Mouse (Mus musculus): Measurements from ENCODE around the gene Sinhcaf. TPM values are rescaled to one million over a fixed set of nuclear protein-coding genes. Genes with fewer than 3 reads are reported as not detected.
"Not testable (repeated sequence)": the region's sequence is repeated elsewhere in the genome, so short reads cannot be mapped to it uniquely, and the experiment has no call there.

Gene Sinhcaf
- polyA plus RNA-seq (2015; fragmentation: Nextera tagmentation; extraction: Ambion mirVana): 58.6 and 63.9 TPM in 2 replicates

DNA sequence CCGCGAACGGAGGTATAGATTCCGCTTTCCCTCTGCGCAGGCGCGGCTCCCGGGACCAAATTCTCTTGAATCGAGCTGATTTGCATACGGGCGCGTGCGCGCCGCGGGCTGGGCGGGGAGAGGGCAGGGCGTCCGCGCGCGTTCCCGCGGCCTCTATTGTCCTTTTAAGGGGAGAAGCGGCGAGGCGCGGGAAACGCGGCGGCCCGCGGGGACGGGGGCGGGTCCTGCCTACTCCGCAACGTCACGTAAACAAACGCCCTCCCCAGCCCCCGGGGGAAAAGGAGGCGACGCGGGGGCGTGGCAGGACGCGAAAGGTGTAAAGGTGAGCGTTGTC is at the start of gene Sinhcaf:
Sinhcaf (minus strand) TSS at position 59 of the 334 bp plus-strand sequence.
- peak within 1 kb of the TSS; percentile 83 for H3K27ac ChIP-seq
- WGBS: 0% methylated on average over 47 of the region's 47 CpGs

GRCm38 (mm10) chr6:148994327-148994999 is 48.2 kb upstream of the Sinhcaf start:
- H3K27me3 ChIP-seq: no peaks in the 10 kb centered on the region
- H3K9ac ChIP-seq: no peak overlapping the region
- ATAC-seq (ENCODE audit: insufficient number of reproducible peaks, low FRiP score, low TSS enrichment, low read depth): no peak
- H3K27ac ChIP-seq: no peak overlapping the region
- WGBS: 78% methylated on average over 5 of the region's 5 CpGs
- no peak overlapping the region for H3K4me3 ChIP-seq
- H3K4me1 ChIP-seq: no peaks in the 10 kb centered on the region
- H3K36me3 ChIP-seq: peaks cover 16% of the 10 kb centered on the region; the same call in 1 of the 2 replicates
- H3K4me2 ChIP-seq: no peak overlapping the region
- H3K9me3 ChIP-seq: no peaks in the 10 kb centered on the region

More for the DNA sequence above, at the start of gene Sinhcaf:
- Histone ChIP-seq H3K9me3 (no peaks in the 10 kb centered on the region), H3K4me2 (peak within 1 kb of the TSS; percentile 89), H3K4me1 (peaks cover 9% of the 10 kb centered on the region; the same call in 1 of the 2 replicates), H3K27me3 (no peaks in the 10 kb centered on the region), H3K9ac (peak within 1 kb of the TSS; percentile 71), H3K4me3 (peak within 1 kb of the TSS; percentile 79), H3K36me3 (no peaks in the 10 kb centered on the region)
- ATAC-seq (ENCODE audit: insufficient number of reproducible peaks, low FRiP score, low TSS enrichment, low read depth): peak; percentile 83

DNA sequence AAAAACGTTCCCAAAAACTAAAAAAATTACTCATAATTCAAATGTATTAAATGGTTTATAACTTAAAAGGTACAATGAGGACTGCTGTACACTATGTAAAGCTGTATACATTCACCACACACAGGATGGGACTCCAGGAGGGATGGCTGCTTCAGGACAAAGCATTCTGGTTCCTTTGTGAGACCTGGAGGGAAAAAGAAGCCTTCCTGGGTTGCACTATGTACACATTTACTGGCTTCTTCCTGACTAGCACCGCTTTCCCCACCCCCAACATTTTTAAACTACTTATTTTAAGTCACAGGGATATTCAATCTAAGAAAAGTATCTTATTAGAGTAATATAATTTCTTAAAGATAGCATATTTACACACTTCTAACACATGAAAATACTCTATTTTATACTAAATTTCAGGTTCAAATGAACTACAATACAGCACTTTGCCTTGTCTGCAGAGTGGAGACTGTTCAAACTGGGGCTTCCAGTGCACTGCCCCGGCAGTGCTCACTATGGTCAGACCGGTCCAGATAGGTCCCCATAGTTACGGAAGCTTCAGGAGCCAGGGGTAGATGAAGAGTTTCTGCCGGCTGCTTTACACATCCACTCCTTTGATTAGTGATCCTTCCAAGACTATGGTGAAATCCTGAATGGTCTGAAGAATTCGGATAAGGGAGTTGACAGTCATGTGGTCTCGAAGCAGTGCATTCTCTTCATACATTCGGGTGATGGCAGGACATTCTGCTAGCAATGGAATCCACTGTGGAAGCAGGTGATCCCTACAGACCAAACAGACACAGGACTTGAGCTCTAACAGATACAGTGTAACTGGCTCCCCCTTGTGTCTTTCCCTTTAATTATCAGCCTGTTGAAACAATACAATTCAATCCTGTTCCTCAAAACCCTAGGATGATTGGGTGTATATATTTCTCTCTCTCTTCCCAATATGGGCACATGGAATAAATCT is 47.1 kb upstream of the Sinhcaf start:
- H3K27ac ChIP-seq: no peak overlapping the region
- H3K9me3 ChIP-seq: no peaks in the 10 kb centered on the region
- no peaks in the 10 kb centered on the region for H3K4me1 ChIP-seq
- H3K36me3 ChIP-seq: peaks cover 16% of the 10 kb centered on the region; the same call in 1 of the 2 replicates
- H3K4me3 ChIP-seq: no peak overlapping the region
- ATAC-seq (ENCODE audit: insufficient number of reproducible peaks, low FRiP score, low TSS enrichment, low read depth): no peak
- 42% methylated on average over 9 of the region's 9 CpGs for WGBS
- no peak overlapping the region for H3K4me2 ChIP-seq
- no peak overlapping the region for H3K9ac ChIP-seq
- no peaks in the 10 kb centered on the region for H3K27me3 ChIP-seq

DNA sequence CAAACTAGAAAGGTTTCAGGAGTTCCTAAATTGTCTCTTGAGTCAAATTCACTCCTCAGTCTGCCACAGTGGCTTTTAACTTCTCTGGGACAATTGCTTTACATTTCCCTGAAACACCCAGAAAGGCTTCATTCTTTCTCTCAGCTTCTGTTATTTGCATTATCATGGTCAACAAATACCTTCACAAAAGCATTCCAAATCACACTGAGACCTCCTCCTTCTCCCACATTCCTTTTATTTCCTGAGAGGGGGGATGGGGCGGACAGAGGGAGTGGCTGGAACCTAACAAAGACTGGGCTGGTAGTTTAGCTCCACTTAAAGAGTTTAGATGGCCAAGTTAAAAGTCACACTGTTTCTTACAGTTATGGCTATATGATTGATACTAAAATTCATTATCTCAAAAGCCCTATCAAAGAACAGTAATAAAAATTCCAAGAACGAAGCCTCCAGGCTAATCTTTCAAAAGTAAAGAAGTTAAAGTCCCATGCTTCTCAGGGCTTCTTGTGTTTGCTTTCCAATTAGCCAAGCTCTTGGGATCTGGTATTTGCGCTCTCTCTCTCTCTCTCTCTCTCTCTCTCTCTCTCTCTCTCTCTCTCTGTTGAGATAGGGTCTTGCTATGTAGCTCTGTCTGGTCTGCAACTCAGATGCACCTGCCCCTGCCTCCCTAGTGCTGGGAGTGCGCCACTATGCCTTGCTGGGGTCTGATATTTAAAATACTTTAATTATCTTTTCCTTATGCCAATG is 46.3 kb upstream of the Sinhcaf start:
- ATAC-seq (ENCODE audit: insufficient number of reproducible peaks, low FRiP score, low TSS enrichment, low read depth): no peak
- Histone ChIP-seq H3K4me1 (no peaks in the 10 kb centered on the region), H3K9me3 (no peaks in the 10 kb centered on the region), H3K36me3 (0 out of 2 replicates have a peak, but pooled peaks cover 9% of the 10 kb centered on the region), H3K27ac (no peak overlapping the region), H3K9ac (no peak overlapping the region), H3K4me3 (no peak overlapping the region), H3K4me2 (no peak overlapping the region), H3K27me3 (no peaks in the 10 kb centered on the region)
- 53% methylated on average over 4 of the region's 4 CpGs for WGBS

GRCm38 (mm10) chr6:148991660-148992372 is 45.5 kb upstream of the Sinhcaf start:
- ATAC-seq (ENCODE audit: insufficient number of reproducible peaks, low FRiP score, low TSS enrichment, low read depth): no peak
- H3K4me3 ChIP-seq: no peak overlapping the region
- H3K27ac ChIP-seq: no peak overlapping the region
- no peak overlapping the region for H3K9ac ChIP-seq
- no peaks in the 10 kb centered on the region for H3K9me3 ChIP-seq
- H3K4me2 ChIP-seq: no peak overlapping the region
- H3K36me3 ChIP-seq: 0 out of 2 replicates have a peak, but pooled peaks cover 9% of the 10 kb centered on the region
- H3K27me3 ChIP-seq: no peaks in the 10 kb centered on the region
- WGBS: 46% methylated on average over 6 of the region's 6 CpGs
- H3K4me1 ChIP-seq: no peaks in the 10 kb centered on the region

GRCm38 (mm10) chr6:148989792-148990491 is 43.7 kb upstream of the Sinhcaf start:
- not testable (repeated sequence) for H3K36me3 ChIP-seq; H3K4me3 ChIP-seq; H3K4me1 ChIP-seq; H3K9me3 ChIP-seq; H3K27ac ChIP-seq; H3K9ac ChIP-seq; ATAC-seq (ENCODE audit: insufficient number of reproducible peaks, low FRiP score, low TSS enrichment, low read depth); H3K4me2 ChIP-seq; H3K27me3 ChIP-seq
- WGBS: 90% methylated on average over 2 of the region's 3 CpGs

GRCm38 (mm10) chr6:148986003-148986402 is 39.7 kb upstream of the Sinhcaf start:
- no peak overlapping the region for H3K4me2 ChIP-seq
- no peak for ATAC-seq (ENCODE audit: insufficient number of reproducible peaks, low FRiP score, low TSS enrichment, low read depth)
- WGBS: 74% methylated on average over 4 of the region's 4 CpGs
- no peaks in the 10 kb centered on the region for H3K4me1 ChIP-seq
- no peak overlapping the region for H3K27ac ChIP-seq
- no peak overlapping the region for H3K9ac ChIP-seq
- no peaks in the 10 kb centered on the region for H3K9me3 ChIP-seq
- H3K36me3 ChIP-seq: no peaks in the 10 kb centered on the region
- no peaks in the 10 kb centered on the region for H3K27me3 ChIP-seq
- no peak overlapping the region for H3K4me3 ChIP-seq

- no peaks in the 10 kb centered on the region for H3K9me3 ChIP-seq
- no peak for ATAC-seq (ENCODE audit: insufficient number of reproducible peaks, low FRiP score, low TSS enrichment, low read depth)
- whole genome bisulfite sequencing: 51% methylated on average over 3 of the region's 3 CpGs
- H3K4me2 ChIP-seq: no peak overlapping the region
- no peaks in the 10 kb centered on the region for H3K4me1 ChIP-seq
- H3K36me3 ChIP-seq: no peaks in the 10 kb centered on the region
- no peaks in the 10 kb centered on the region for H3K27me3 ChIP-seq
- no peak overlapping the region for H3K9ac ChIP-seq
- H3K27ac ChIP-seq: no peak overlapping the region
- H3K4me3 ChIP-seq: no peak overlapping the region
Observed at GRCm38 (mm10) chr6:148980495-148980894, 34.2 kb upstream of the Sinhcaf start.

GRCm38 (mm10) chr6:148975096-148975495 is 28.8 kb upstream of the Sinhcaf start:
- Histone ChIP-seq H3K27ac (no peak overlapping the region), H3K9me3 (no peaks in the 10 kb centered on the region), H3K27me3 (no peaks in the 10 kb centered on the region), H3K4me3 (no peak overlapping the region), H3K4me2 (no peak overlapping the region), H3K36me3 (no peaks in the 10 kb centered on the region), H3K9ac (no peak overlapping the region), H3K4me1 (peaks cover 10% of the 10 kb centered on the region)
- no peak for ATAC-seq (ENCODE audit: insufficient number of reproducible peaks, low FRiP score, low TSS enrichment, low read depth)
- WGBS: 84% methylated on average over 3 of the region's 3 CpGs

- Histone ChIP-seq H3K4me2 (no peak overlapping the region), H3K4me1 (peaks cover 10% of the 10 kb centered on the region), H3K27me3 (no peaks in the 10 kb centered on the region), H3K9ac (no peak overlapping the region), H3K9me3 (no peaks in the 10 kb centered on the region), H3K27ac (no peak overlapping the region), H3K36me3 (no peaks in the 10 kb centered on the region), H3K4me3 (no peak overlapping the region)
- 77% methylated on average over 2 of the region's 2 CpGs for WGBS
- ATAC-seq (ENCODE audit: insufficient number of reproducible peaks, low FRiP score, low TSS enrichment, low read depth): no peak
Observed at GRCm38 (mm10) chr6:148972891-148973290, 26.6 kb upstream of the Sinhcaf start.
